Comparison of ENCODE assay signal across 11 mouse cellular contexts in genomic region chr2:25403994-25404393, GRCm38 (mm10). TPM values are rescaled to one million over a fixed set of nuclear protein-coding genes. Genes with fewer than 3 reads are reported as not detected.
A peak's percentile ranks its signal among the peaks of the same experiment; 100 is the strongest.
DNase-seq lines count a peak whose midpoint lies in the region; ATAC-seq and TF ChIP-seq lines count a peak whose summit lies in the region.
"Had no signal": no experiment of that assay in that cellular context is flagged by ENCODE, and none has a peak within 500 bp of the region (broad histone marks: within the 10 kb centered on the region; RNA-seq: fewer than 3 reads in every experiment).

No protein-coding gene starts in this region.

- peak overlapping the region; percentile 61 for H3K4me3 ChIP-seq in cerebellum, adult 2 months (replicated peaks; ENCODE audit: insufficient read depth, low read depth, low read length)
- no peak overlapping the region for H3K4me3 ChIP-seq in limb, embryonic 12.5 days (replicated peaks)
- H3K4me3 ChIP-seq in limb, embryonic 10.5 days: no peak overlapping the region
- peak overlapping the region; percentile 83 for H3K4me3 ChIP-seq in midbrain, embryonic 10.5 days

- peak in 1 of 2 experiments; percentile 22 for DNase-seq in cerebellum, adult 2 months
- DNase-seq in cerebellum, postnatal 10 days: no peak
- DNase-seq in limb, embryonic 10.5 days (ENCODE audit: low spot score): no peak
- DNase-seq in midbrain, embryonic 10.5 days (ENCODE audit: low spot score): no peak
- no peak for DNase-seq in spleen, postnatal 14 days (ENCODE audit: low spot score in 2 of 2)
- DNase-seq in left cerebral cortex, adult 8-10 months (ENCODE audit: low spot score in 2 of 2): no peak
- no peak for DNase-seq in urinary bladder, postnatal 25 days (ENCODE audit: low spot score)

- H3K4me2 ChIP-seq in limb, embryonic 12.5 days: 0 out of 2 replicates have a peak overlapping the region, but pooled peaks have one; percentile 68

- no peaks in the 10 kb centered on the region for H3K9me3 ChIP-seq in limb, embryonic 12.5 days
- no peaks in the 10 kb centered on the region for H3K9me3 ChIP-seq in limb, embryonic 10.5 days (replicated peaks)
- H3K9me3 ChIP-seq in midbrain, embryonic 10.5 days (replicated peaks): no peaks in the 10 kb centered on the region
- H3K9me3 ChIP-seq: intestine, embryonic 15.5 days had no signal

- no peak for ATAC-seq in limb, embryonic 12.5 days (ENCODE audit: insufficient number of reproducible peaks, insufficient read depth, low FRiP score, low TSS enrichment, low read depth)

- peaks cover 30% of the 10 kb centered on the region for H3K4me1 ChIP-seq in cerebellum, adult 2 months (ENCODE audit: control insufficient read depth, insufficient read depth, low read length)
- peaks cover 10% of the 10 kb centered on the region; the same call in 1 of the 2 replicates for H3K4me1 ChIP-seq in limb, embryonic 12.5 days (replicated peaks)
- H3K4me1 ChIP-seq in limb, embryonic 10.5 days: peaks cover 7% of the 10 kb centered on the region
- H3K4me1 ChIP-seq in midbrain, embryonic 10.5 days: peaks cover 42% of the 10 kb centered on the region

- 34% methylated on average over 4 of the region's 4 CpGs for WGBS in cerebellum, adult 2 months
- 81% methylated on average over 4 of the region's 4 CpGs for WGBS in limb, embryonic 12.5 days
- WGBS in limb, embryonic 10.5 days: 83% methylated on average over 4 of the region's 4 CpGs
- WGBS in midbrain, embryonic 10.5 days: 86% methylated on average over 4 of the region's 4 CpGs

- H3K27me3 ChIP-seq in cerebellum, adult 2 months (ENCODE audit: control insufficient read depth, insufficient read depth, low read length): no peaks in the 10 kb centered on the region
- H3K27me3 ChIP-seq in limb, embryonic 12.5 days: peaks cover 96% of the 10 kb centered on the region
- H3K27me3 ChIP-seq in limb, embryonic 10.5 days (ENCODE audit: low read depth, poor library complexity, severe bottlenecking): peaks cover 83% of the 10 kb centered on the region
- peaks cover 53% of the 10 kb centered on the region for H3K27me3 ChIP-seq in midbrain, embryonic 10.5 days (ENCODE audit: low read depth, poor library complexity, severe bottlenecking)

- H3K27ac ChIP-seq in cerebellum, adult 2 months (ENCODE audit: insufficient read depth, low read length): 0 out of 2 replicates have a peak overlapping the region, but pooled peaks have one; percentile 71
- H3K27ac ChIP-seq in limb, embryonic 12.5 days: no peak overlapping the region
- no peak overlapping the region for H3K27ac ChIP-seq in limb, embryonic 10.5 days
- H3K27ac ChIP-seq in midbrain, embryonic 10.5 days (replicated peaks): peak overlapping the region; percentile 88; the same call in 1 of the 2 replicates
- H3K27ac ChIP-seq: macrophage had no signal

- no peaks in the 10 kb centered on the region for H3K36me3 ChIP-seq in limb, embryonic 12.5 days
- no peaks in the 10 kb centered on the region for H3K36me3 ChIP-seq in limb, embryonic 10.5 days
- peaks cover 25% of the 10 kb centered on the region for H3K36me3 ChIP-seq in midbrain, embryonic 10.5 days
- H3K36me3 ChIP-seq: intestine, embryonic 15.5 days had no signal

- no peak for TF ChIP-seq CTCF in cerebellum, adult 2 months (IDR thresholded peaks at IDR 0.05; ENCODE audit: borderline replicate concordance, insufficient read depth, low read depth, low read length)

- no peak overlapping the region for H3K9ac ChIP-seq in limb, embryonic 12.5 days (replicated peaks)

- TF ChIP-seq POLR2A in cerebellum, adult 2 months (IDR thresholded peaks at IDR 0.05; ENCODE audit: borderline replicate concordance, insufficient read depth, low read length): no peak

RNA-seq across cellular contexts. Expression of gene Npdc1, which starts 4.8 kb away (rescaled TPM):
- polyA plus RNA-seq in cerebellum, adult 2 months (2012; rRNA removed): 502 and 505 TPM in 2 replicates
- 10.9 and 12.6 TPM in 2 replicates for polyA plus RNA-seq in limb, embryonic 12.5 days (2016; fragmentation: Nextera tagmentation; extraction: Ambion mirVana)
- 5.7 and 8.1 TPM in 2 replicates for polyA plus RNA-seq in limb, embryonic 10.5 days (2016; fragmentation: Nextera tagmentation; extraction: Ambion mirVana)
- polyA plus RNA-seq in midbrain, embryonic 10.5 days (2016; fragmentation: Nextera tagmentation; extraction: Ambion mirVana): 80.6 and 125 TPM in 2 replicates
- total RNA-seq in left cerebral cortex, adult 8-10 months (2022): 100 to 1,000 TPM; 307 to 332 (median 316) TPM

RNA-seq across cellular contexts. Expression of gene Entpd2, which starts 8.3 kb away (rescaled TPM):
- 12.3 and 12.5 TPM in 2 replicates for polyA plus RNA-seq in cerebellum, adult 2 months (2012; rRNA removed)
- polyA plus RNA-seq in limb, embryonic 12.5 days (2016; fragmentation: Nextera tagmentation; extraction: Ambion mirVana): 0.15 and 0.31 TPM in 2 replicates
- 0.19 TPM in 1 of 2 replicates, not detected in the other for polyA plus RNA-seq in limb, embryonic 10.5 days (2016; fragmentation: Nextera tagmentation; extraction: Ambion mirVana)
- polyA plus RNA-seq in midbrain, embryonic 10.5 days (2016; fragmentation: Nextera tagmentation; extraction: Ambion mirVana): 0.26 TPM in 1 of 2 replicates, not detected in the other
- total RNA-seq in left cerebral cortex, adult 8-10 months (2022): 10 to 100 TPM; 13.1 to 17.5 (median 16.2) TPM
- polyA plus RNA-seq: limb, embryonic 11.5 days had no signal

RNA-seq across cellular contexts. Expression of gene Fut7, which starts 19.1 kb away (rescaled TPM):
- 0.51 and 0.71 TPM in 2 replicates for polyA plus RNA-seq in cerebellum, adult 2 months (2012; rRNA removed)
- not detected in 2 replicates for polyA plus RNA-seq in limb, embryonic 12.5 days (2016; fragmentation: Nextera tagmentation; extraction: Ambion mirVana)
- polyA plus RNA-seq in limb, embryonic 10.5 days (2016; fragmentation: Nextera tagmentation; extraction: Ambion mirVana): not detected in 2 replicates
- not detected in 2 replicates for polyA plus RNA-seq in midbrain, embryonic 10.5 days (2016; fragmentation: Nextera tagmentation; extraction: Ambion mirVana)
- under 1 TPM in 2 of 4 experiments, not detected in 2; 0.40 to 0.84 TPM for total RNA-seq in left cerebral cortex, adult 8-10 months (2022)
- polyA plus RNA-seq: limb, embryonic 11.5 days had no signal

RNA-seq across cellular contexts. Expression of gene Abca2, which starts 24.5 kb away (rescaled TPM):
- 285 and 294 TPM in 2 replicates for polyA plus RNA-seq in cerebellum, adult 2 months (2012; rRNA removed)
- 3.5 and 5.3 TPM in 2 replicates for polyA plus RNA-seq in limb, embryonic 12.5 days (2016; fragmentation: Nextera tagmentation; extraction: Ambion mirVana)
- polyA plus RNA-seq in limb, embryonic 10.5 days (2016; fragmentation: Nextera tagmentation; extraction: Ambion mirVana): 2.8 and 4.4 TPM in 2 replicates
- polyA plus RNA-seq in midbrain, embryonic 10.5 days (2016; fragmentation: Nextera tagmentation; extraction: Ambion mirVana): 6.2 and 8.1 TPM in 2 replicates
- total RNA-seq in left cerebral cortex, adult 8-10 months (2022): 100 to 1,000 TPM; 176 to 185 (median 183) TPM

RNA-seq across cellular contexts. Expression of gene Sapcd2, which starts 31.9 kb away (rescaled TPM):
- 4.4 and 4.7 TPM in 2 replicates for polyA plus RNA-seq in cerebellum, adult 2 months (2012; rRNA removed)
- 63.4 and 69.0 TPM in 2 replicates for polyA plus RNA-seq in limb, embryonic 12.5 days (2016; fragmentation: Nextera tagmentation; extraction: Ambion mirVana)
- polyA plus RNA-seq in limb, embryonic 10.5 days (2016; fragmentation: Nextera tagmentation; extraction: Ambion mirVana): 88.3 and 88.7 TPM in 2 replicates
- polyA plus RNA-seq in midbrain, embryonic 10.5 days (2016; fragmentation: Nextera tagmentation; extraction: Ambion mirVana): 73.4 and 86.4 TPM in 2 replicates
- total RNA-seq in left cerebral cortex, adult 8-10 months (2022): 1 to 10 TPM; 1.7 to 3.8 (median 2.3) TPM

Comparison
In these comparisons a context has a peak if more than half of its experiments do, and no peak if none do; other contexts are left out.
1. H3K27ac ChIP-seq: peak in cerebellum, adult 2 months (single experiment) and midbrain, embryonic 10.5 days (single experiment); none in limb, embryonic 12.5 days (single experiment) and limb, embryonic 10.5 days (single experiment).
2. H3K4me3 ChIP-seq: peak in cerebellum, adult 2 months (single experiment) and midbrain, embryonic 10.5 days (single experiment); none in limb, embryonic 12.5 days (single experiment) and limb, embryonic 10.5 days (single experiment).
3. RNA of gene Entpd2, which starts 8.3 kb away (polyA plus RNA-seq): 12.3 to 12.5 TPM in cerebellum, adult 2 months; 0.15 to 0.31 TPM in limb, embryonic 12.5 days, 0.26 TPM in midbrain, embryonic 10.5 days and 0.19 TPM in limb, embryonic 10.5 days; every median in the first group is over 10 times any median in the second.